Mouse (Mus musculus): Measurements from ENCODE around the gene Syncrip. TPM values are rescaled to one million over a fixed set of nuclear protein-coding genes. Genes with fewer than 3 reads are reported as not detected.
"Not testable (repeated sequence)": the region's sequence is repeated elsewhere in the genome, so short reads cannot be mapped to it uniquely, and the experiment has no call there.

Gene Syncrip
- polyA plus RNA-seq, 1 experiment from 2014 or later: 119 TPM

DNA sequence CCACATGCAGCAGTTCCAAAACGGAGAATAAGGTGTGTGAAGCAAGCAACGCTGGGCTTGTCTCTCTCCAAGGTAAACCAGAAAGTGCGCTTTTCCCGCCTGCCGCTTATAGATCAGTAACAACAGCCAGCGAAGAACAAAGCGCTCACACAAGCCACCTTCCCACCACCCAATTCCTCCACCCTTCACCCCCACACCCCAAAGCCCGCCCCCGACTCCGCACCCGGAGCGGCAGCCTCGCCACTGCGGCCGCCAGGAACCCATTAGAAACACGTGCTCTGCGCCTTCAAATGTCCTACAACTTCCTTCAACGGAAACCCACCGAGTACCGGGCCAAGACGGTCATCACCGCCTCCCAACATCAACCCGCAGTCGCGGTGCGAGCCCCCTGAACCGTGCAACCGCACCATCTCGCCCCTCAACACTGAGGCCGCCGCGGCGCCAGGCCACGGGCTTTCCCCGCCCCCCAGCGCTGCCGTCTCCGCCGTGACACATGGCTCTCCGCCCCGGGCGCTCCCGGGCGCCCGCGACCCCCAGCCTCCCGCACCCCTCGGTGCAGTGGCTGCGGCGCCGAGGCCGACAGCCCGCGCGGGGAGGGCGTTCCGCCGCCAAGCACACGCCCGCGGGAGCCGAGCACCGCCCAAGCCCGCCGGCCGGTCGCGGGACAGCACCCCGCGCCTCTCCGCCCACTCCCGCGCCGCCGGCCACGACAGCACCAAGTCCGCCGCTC, 1.1 kb downstream of the Syncrip start:
- peak overlapping the region; percentile 100 for H3K4me3 ChIP-seq
- no peaks in the 10 kb centered on the region for H3K9me3 ChIP-seq
- peaks cover 11% of the 10 kb centered on the region for H3K27me3 ChIP-seq
- peaks cover 20% of the 10 kb centered on the region for H3K4me1 ChIP-seq
- H3K9ac ChIP-seq (replicated peaks): peak overlapping the region; percentile 99
- H3K27ac ChIP-seq (replicated peaks): peak overlapping the region; percentile 100
- H3K36me3 ChIP-seq: peaks cover 7% of the 10 kb centered on the region
- under 1% methylated on average over 72 of the region's 78 CpGs for WGBS
- ATAC-seq (ENCODE audit: low FRiP score, low read depth): no peak; the same call in 1 of the 2 replicates
- H3K4me2 ChIP-seq (replicated peaks): peak overlapping the region; percentile 79

DNA sequence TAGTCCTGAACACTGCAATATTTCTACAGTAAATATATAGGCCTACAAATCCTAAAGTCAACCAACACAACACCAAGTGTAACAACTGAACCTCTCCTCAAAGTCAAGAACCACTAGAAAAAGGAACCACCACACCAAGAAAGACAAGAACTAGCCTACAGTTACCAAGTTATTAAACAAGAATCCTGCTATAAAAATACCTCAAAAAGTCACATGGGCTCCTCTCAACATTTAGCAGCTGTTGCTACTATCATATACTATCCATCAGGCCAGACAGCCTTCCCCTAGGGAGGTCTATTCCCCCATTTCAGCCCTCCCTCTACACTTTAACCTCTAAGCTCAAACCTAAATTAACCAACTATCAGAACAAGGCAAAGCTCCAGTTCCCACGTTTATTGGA, 2.3 kb downstream of the Syncrip start:
- peaks cover 13% of the 10 kb centered on the region for H3K36me3 ChIP-seq

DNA sequence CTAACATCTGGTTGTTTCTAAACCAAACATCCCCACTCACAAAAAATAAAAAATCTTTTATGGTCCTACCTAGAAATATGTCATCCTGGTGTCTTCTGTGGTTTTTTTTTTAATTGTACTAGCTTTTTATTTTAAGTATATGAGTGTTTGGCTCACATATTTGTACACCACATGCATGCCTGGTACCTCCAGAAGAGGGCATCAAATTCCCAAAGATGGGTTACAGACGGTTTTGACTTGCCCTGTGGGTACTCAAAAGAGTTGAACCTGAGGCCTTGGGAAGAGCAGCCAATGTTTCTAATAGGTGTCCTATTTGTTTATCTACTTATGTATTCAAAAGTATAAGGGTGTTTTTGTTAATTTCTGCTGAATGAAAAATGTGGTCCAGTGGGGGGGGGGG, 6.2 kb downstream of the Syncrip start:
- Histone ChIP-seq H3K9ac (replicated peaks) (no peak overlapping the region), H3K4me2 (replicated peaks) (no peak overlapping the region), H3K36me3 (peaks cover 38% of the 10 kb centered on the region), H3K27me3 (no peaks in the 10 kb centered on the region), H3K9me3 (no peaks in the 10 kb centered on the region), H3K4me1 (peaks cover 10% of the 10 kb centered on the region), H3K4me3 (no peak overlapping the region), H3K27ac (replicated peaks) (no peak overlapping the region)
- no peak for ATAC-seq (ENCODE audit: low FRiP score, low read depth)
- 51% methylated on average over 1 of the region's 1 CpGs for WGBS

More for the DNA sequence above, 2.3 kb downstream of the Syncrip start:
- Histone ChIP-seq H3K9ac (replicated peaks) (peak overlapping the region; percentile 99), H3K4me2 (replicated peaks) (peak overlapping the region; percentile 79), H3K9me3 (no peaks in the 10 kb centered on the region), H3K27ac (replicated peaks) (no peak overlapping the region), H3K4me1 (peaks cover 20% of the 10 kb centered on the region), H3K4me3 (peak overlapping the region; percentile 100), H3K27me3 (peaks cover 8% of the 10 kb centered on the region)
- 14% methylated on average over 1 of the region's 1 CpGs for WGBS
- no peak for ATAC-seq (ENCODE audit: low FRiP score, low read depth)

DNA sequence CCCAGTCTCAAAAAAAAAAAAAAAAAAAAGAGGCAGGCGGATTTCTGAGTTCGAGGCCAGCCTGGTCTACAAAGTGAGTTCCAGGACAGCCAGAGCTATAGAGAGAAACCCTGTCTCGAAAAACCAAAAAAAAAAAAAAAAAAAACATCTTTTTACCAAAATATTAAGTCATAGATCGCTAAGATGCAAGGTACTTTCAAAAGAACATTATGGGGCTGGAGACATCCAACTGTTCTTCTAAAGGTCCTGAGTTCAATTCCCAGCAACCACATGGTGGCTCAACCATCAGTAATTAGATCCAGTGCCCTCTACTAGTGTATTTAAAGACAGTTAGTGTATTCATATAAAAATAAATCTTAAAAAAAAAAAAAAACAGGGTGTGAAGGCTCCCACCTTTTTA, 21.4 kb downstream of the Syncrip start:
- not testable (repeated sequence) for H3K4me3 ChIP-seq; H3K4me2 ChIP-seq (replicated peaks); H3K27ac ChIP-seq (replicated peaks); H3K9me3 ChIP-seq; ATAC-seq (ENCODE audit: low FRiP score, low read depth); H3K27me3 ChIP-seq; H3K4me1 ChIP-seq; H3K9ac ChIP-seq (replicated peaks)
- H3K36me3 ChIP-seq: peaks cover 45% of the 10 kb centered on the region
- 84% methylated on average over 2 of the region's 4 CpGs for WGBS

DNA sequence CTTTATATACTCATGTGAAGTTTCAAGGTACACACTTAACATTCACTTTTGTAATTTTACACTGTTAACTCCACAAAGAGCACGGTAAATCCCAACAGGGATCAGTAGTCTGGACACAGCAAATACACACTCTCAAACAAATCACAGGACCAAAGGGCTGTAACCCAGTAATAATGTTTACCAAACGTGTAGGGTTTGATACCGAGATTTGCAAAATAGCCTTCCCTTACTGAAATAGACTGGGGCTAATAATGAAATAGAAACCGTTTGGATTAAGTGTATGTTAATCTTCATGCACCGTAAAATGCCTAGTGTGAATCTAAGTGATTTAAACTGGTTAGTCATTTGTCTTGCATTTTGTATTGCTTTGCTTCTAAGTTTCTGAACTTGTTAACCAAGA, 42.4 kb downstream of the Syncrip start:
- WGBS: 22% methylated on average over 5 of the region's 5 CpGs
- H3K9ac ChIP-seq (replicated peaks): no peak overlapping the region
- no peak overlapping the region for H3K4me3 ChIP-seq
- no peak for ATAC-seq (ENCODE audit: low FRiP score, low read depth)
- H3K4me2 ChIP-seq (replicated peaks): peak overlapping the region; percentile 90
- peaks cover 11% of the 10 kb centered on the region for H3K4me1 ChIP-seq
- peaks cover 5% of the 10 kb centered on the region for H3K36me3 ChIP-seq
- H3K27me3 ChIP-seq: no peaks in the 10 kb centered on the region
- no peak overlapping the region for H3K27ac ChIP-seq (replicated peaks)
- H3K9me3 ChIP-seq: no peaks in the 10 kb centered on the region

GRCm38 (mm10) chr9:88439238-88439600, 43.2 kb downstream of the Syncrip start:
- H3K4me3 ChIP-seq: peak overlapping the region; percentile 64
- H3K9me3 ChIP-seq: no peaks in the 10 kb centered on the region
- peaks cover 11% of the 10 kb centered on the region for H3K4me1 ChIP-seq
- peak overlapping the region; percentile 83 for H3K9ac ChIP-seq (replicated peaks)
- no peaks in the 10 kb centered on the region for H3K27me3 ChIP-seq
- H3K4me2 ChIP-seq (replicated peaks): peak overlapping the region; percentile 90
- H3K36me3 ChIP-seq: no peaks in the 10 kb centered on the region
- peak overlapping the region; percentile 85 for H3K27ac ChIP-seq (replicated peaks)
- no peak for ATAC-seq (ENCODE audit: low FRiP score, low read depth)
- WGBS: under 1% methylated on average over 17 of the region's 17 CpGs

- peak within 1 kb of the TSS; percentile 90 for H3K4me2 ChIP-seq (replicated peaks)
- peak within 1 kb of the TSS; percentile 64 for H3K4me3 ChIP-seq
- H3K9ac ChIP-seq (replicated peaks): peak within 1 kb of the TSS; percentile 83
- H3K36me3 ChIP-seq: no peaks in the 10 kb centered on the region
- H3K27ac ChIP-seq (replicated peaks): peak within 1 kb of the TSS; percentile 85
- H3K9me3 ChIP-seq: no peaks in the 10 kb centered on the region
- no peaks in the 10 kb centered on the region for H3K27me3 ChIP-seq
- WGBS: under 1% methylated on average over 61 of the region's 62 CpGs
- peak; percentile 98 for ATAC-seq (ENCODE audit: low FRiP score, low read depth)
- H3K4me1 ChIP-seq: peaks cover 11% of the 10 kb centered on the region
Observed at GRCm38 (mm10) chr9:88438555-88439237, 43.7 kb downstream of the Syncrip start, which contains the start of gene Snx14. Gene Snx14, minus strand, starts transcription at chr9:88438958.

DNA sequence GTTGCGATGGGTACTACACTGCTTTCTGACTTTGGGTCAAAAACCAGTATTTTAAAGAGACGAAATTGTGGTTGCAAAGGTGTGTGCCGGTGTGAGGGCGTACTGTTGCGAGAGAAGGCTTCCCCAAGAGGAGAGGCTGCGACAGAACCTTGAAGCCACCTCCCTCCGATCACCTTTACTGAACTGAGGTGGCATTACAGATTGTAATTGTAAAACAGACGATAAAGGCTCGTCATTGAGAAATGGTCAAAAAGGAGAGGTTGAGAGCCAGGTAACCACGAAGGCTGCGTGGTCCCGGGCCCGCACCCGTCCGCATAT, 44.2 kb downstream of the Syncrip start:
- no peaks in the 10 kb centered on the region for H3K27me3 ChIP-seq
- ATAC-seq (ENCODE audit: low FRiP score, low read depth): 0 out of 2 replicates have a peak, but pooled peaks have one; percentile 1
- H3K36me3 ChIP-seq: no peaks in the 10 kb centered on the region
- 2% methylated on average over 15 of the region's 15 CpGs for WGBS
- H3K4me1 ChIP-seq: peaks cover 11% of the 10 kb centered on the region
- H3K9ac ChIP-seq (replicated peaks): peak overlapping the region; percentile 83
- peak overlapping the region; percentile 90 for H3K4me2 ChIP-seq (replicated peaks)
- peak overlapping the region; percentile 64 for H3K4me3 ChIP-seq
- peak overlapping the region; percentile 85 for H3K27ac ChIP-seq (replicated peaks)
- no peaks in the 10 kb centered on the region for H3K9me3 ChIP-seq

GRCm38 (mm10) chr9:88437342-88438236, 44.8 kb downstream of the Syncrip start:
- no peaks in the 10 kb centered on the region for H3K36me3 ChIP-seq
- H3K4me2 ChIP-seq (replicated peaks): peak overlapping the region; percentile 90
- no peak overlapping the region for H3K27ac ChIP-seq (replicated peaks)
- H3K27me3 ChIP-seq: no peaks in the 10 kb centered on the region
- no peak for ATAC-seq (ENCODE audit: low FRiP score, low read depth)
- H3K9ac ChIP-seq (replicated peaks): peak overlapping the region; percentile 83; the same call in 1 of the 2 replicates
- H3K4me3 ChIP-seq: peak overlapping the region; percentile 64
- peaks cover 11% of the 10 kb centered on the region for H3K4me1 ChIP-seq
- H3K9me3 ChIP-seq: no peaks in the 10 kb centered on the region
- WGBS: 62% methylated on average over 10 of the region's 10 CpGs

- peaks cover 3% of the 10 kb centered on the region; the same call in 1 of the 2 replicates for H3K9me3 ChIP-seq
- H3K36me3 ChIP-seq: peaks cover 5% of the 10 kb centered on the region; the same call in 1 of the 2 replicates
- no peak overlapping the region for H3K9ac ChIP-seq (replicated peaks)
- no peak for ATAC-seq (ENCODE audit: low FRiP score, low read depth)
- H3K27me3 ChIP-seq: no peaks in the 10 kb centered on the region
- no peaks in the 10 kb centered on the region for H3K4me1 ChIP-seq
- no peak overlapping the region for H3K27ac ChIP-seq (replicated peaks)
- no peak overlapping the region for H3K4me2 ChIP-seq (replicated peaks)
- H3K4me3 ChIP-seq: no peak overlapping the region
- WGBS: 93% methylated on average over 2 of the region's 2 CpGs
Observed at GRCm38 (mm10) chr9:88424356-88424755, 58.0 kb downstream of the Syncrip start.

DNA sequence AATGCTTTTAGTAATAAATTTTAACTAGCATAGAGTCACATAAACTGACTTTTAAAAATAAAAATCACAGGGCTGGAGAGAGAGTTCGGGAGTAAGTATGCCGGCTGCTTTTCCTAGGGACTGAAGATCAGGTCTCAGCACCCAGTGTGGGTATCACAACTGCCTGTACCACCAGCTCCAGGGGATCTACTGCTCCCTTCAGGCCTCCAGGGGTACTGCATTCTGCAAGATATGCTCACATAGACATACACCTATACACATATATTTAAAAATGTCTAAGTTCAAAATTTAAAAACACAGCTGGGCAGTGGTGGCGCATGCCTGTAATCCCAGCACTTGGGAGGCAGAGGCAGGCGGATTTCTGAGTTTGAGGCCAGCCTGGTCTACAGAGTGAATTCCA, 59.9 kb downstream of the Syncrip start:
- WGBS: 96% methylated on average over 4 of the region's 4 CpGs
- H3K27me3 ChIP-seq: no peaks in the 10 kb centered on the region
- no peak overlapping the region for H3K4me2 ChIP-seq (replicated peaks)
- H3K9me3 ChIP-seq: peaks cover 3% of the 10 kb centered on the region; the same call in 1 of the 2 replicates
- no peaks in the 10 kb centered on the region for H3K36me3 ChIP-seq
- no peak overlapping the region for H3K4me3 ChIP-seq
- no peaks in the 10 kb centered on the region for H3K4me1 ChIP-seq
- no peak overlapping the region for H3K9ac ChIP-seq (replicated peaks)
- no peak overlapping the region for H3K27ac ChIP-seq (replicated peaks)
- no peak for ATAC-seq (ENCODE audit: low FRiP score, low read depth)

Data from midbrain, embryonic 12.5 days (tissue).